Mouse (Mus musculus) spleen, adult 2 months (tissue): Measurements from ENCODE around the gene Hoxa13.

Source experiments
- CTCF ChIP-seq: fragments of 200-500 bp; IDR thresholded peaks from 2 replicates; pipeline ENCODE4 v1.5.1; 2011; ENCODE audit warnings: mild to moderate bottlenecking, inconsistent platforms; ENCODE audit not compliant: insufficient read depth, insufficient read length, insufficient replicate concordance; ENCODE audit errors: extremely low read depth
- POLR2A ChIP-seq: fragments of 200-500 bp; IDR thresholded peaks from 2 replicates; pipeline ENCODE4 v1.6.1; 2011; ENCODE audit warnings: low read depth, low read length, inconsistent platforms

- no peak for TF ChIP-seq CTCF
- TF ChIP-seq POLR2A: no peak
Measured at GRCm38 (mm10) chr6:52218643-52219215, 42.0 kb downstream of the Hoxa13 start.
